Mouse (Mus musculus) intestine, embryonic 16.5 days (tissue): ENCODE results near the gene Nsd1. TPM values are rescaled to one million over a fixed set of nuclear protein-coding genes. Genes with fewer than 3 reads are reported as not detected.

Experiments used
- ATAC-seq: fragments of 200-750 bp; cut with Nextera tagmentation; 2 replicates; pipeline ENCODE4 v1.8.0; 2017; ENCODE audit warnings: moderate TSS enrichment, moderate library complexity
- H3K27ac ChIP-seq: fragments of 300-500 bp; sonication (generic); 2 replicates; pipeline ENCODE4 v1.5.1; 2014; ENCODE audit warnings: mild to moderate bottlenecking, low read length
- H3K27me3 ChIP-seq: fragments of 300-500 bp; sonication (generic); replicated peaks from 2 replicates; pipeline ENCODE4 v1.6.1; 2014; ENCODE audit warnings: low read length, control low read depth, mixed read lengths; ENCODE audit not compliant: control insufficient read depth, insufficient read depth
- H3K36me3 ChIP-seq: fragments of 300-500 bp; sonication (generic); 2 replicates; pipeline ENCODE4 v1.6.1; 2014; ENCODE audit warnings: low read length, control low read depth; ENCODE audit not compliant: control insufficient read depth, insufficient read depth
- H3K4me1 ChIP-seq: fragments of 300-500 bp; sonication (generic); 2 replicates; pipeline ENCODE4 v1.6.1; 2014; ENCODE audit warnings: low read length, control low read depth, mixed read lengths; ENCODE audit not compliant: control insufficient read depth, insufficient read depth
- H3K4me2 ChIP-seq: fragments of 300-500 bp; sonication (generic); 2 replicates; pipeline ENCODE4 v1.6.1; 2014; ENCODE audit warnings: low read depth, low read length, control low read depth
- H3K4me3 ChIP-seq: fragments of 300-500 bp; sonication (generic); 2 replicates; pipeline ENCODE4 v1.5.1; 2014; ENCODE audit warnings: mild to moderate bottlenecking, low read length
- H3K9ac ChIP-seq: fragments of 300-500 bp; sonication (generic); 2 replicates; pipeline ENCODE4 v1.6.1; 2014; ENCODE audit warnings: low read depth, low read length
- H3K9me3 ChIP-seq: fragments of 300-500 bp; sonication (generic); 2 replicates; pipeline ENCODE4 v1.6.1; 2016; ENCODE audit warnings: low read length, control low read depth; ENCODE audit not compliant: control insufficient read depth
- WGBS: fragments of 180-500 bp; shearing (Covaris S2); extraction: QIAGEN DNeasy Blood & Tissue Kit; methylation state at CpG from one replicate; pipeline ENCODE4 v1.1.7; 2014; 5-methylcytosine and 5-hydroxymethylcytosine counted together
- polyA plus RNA-seq: library from polyadenylated mRNA; unstranded; fragments of >200 nt; fragmentation: Nextera tagmentation; extraction: Ambion mirVana; gene quantifications from 2 replicates; pipeline ENCODE4 v1.2.1, GENCODE M21; 2015

Nsd1 gene
- polyA plus RNA-seq, 1 experiment from 2014 or later, result 37.1 TPM

DNA sequence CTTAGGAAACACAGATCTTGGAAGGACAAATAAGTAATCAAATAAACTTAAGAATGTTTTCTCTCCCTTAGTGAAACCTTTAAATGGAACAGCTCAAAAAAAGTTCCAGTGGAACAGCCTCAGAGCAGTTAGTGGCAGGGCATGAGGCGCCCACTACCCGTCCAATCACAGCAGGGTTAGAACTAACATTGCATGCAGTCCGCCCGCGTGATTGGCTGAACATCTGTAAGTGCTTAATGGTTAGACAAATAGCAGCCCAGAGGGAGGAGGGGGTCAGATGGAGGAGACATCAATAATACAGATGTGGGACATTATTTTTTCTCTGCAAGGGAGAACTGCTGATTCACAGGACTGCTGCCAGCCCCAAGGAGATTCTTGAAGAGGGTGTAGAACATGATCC is 67.6 kb downstream of the Nsd1 start:
- Histone ChIP-seq H3K9ac (no peak overlapping the region), H3K27me3 (no peaks in the 10 kb centered on the region), H3K27ac (no peak overlapping the region), H3K9me3 (no peaks in the 10 kb centered on the region), H3K4me3 (no peak overlapping the region), H3K36me3 (peaks cover 6% of the 10 kb centered on the region; the same call in 1 of the 2 replicates), H3K4me2 (no peak overlapping the region), H3K4me1 (no peaks in the 10 kb centered on the region)
- ATAC-seq, result no peak
- WGBS, result 85% methylated on average over 5 of the region's 5 CpGs

DNA sequence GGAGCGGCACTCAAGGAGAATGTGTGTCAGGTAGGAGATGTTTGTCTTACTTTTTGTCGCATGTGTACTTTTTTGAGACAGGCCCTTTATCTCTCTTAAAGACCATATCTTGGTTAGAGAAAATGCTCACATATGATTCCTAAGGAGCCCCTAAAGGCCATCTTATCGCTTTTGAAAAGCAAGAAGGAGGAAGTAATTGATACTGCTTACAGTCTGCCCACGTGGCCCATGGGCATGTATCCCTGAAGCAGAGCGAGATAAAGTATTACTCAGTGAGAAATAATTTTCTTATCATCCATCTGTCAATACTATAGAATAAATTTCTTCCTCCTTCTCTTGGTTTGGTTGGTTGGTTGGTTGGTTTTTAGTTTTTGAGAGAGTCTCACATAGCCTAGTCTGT is 68.1 kb downstream of the Nsd1 start:
- Histone ChIP-seq H3K9me3 (no peaks in the 10 kb centered on the region), H3K4me2 (no peak overlapping the region), H3K27me3 (no peaks in the 10 kb centered on the region), H3K36me3 (peaks cover 6% of the 10 kb centered on the region; the same call in 1 of the 2 replicates), H3K4me1 (no peaks in the 10 kb centered on the region), H3K27ac (no peak overlapping the region), H3K4me3 (no peak overlapping the region), H3K9ac (no peak overlapping the region)
- ATAC-seq, result no peak
- 80% methylated on average over 5 of the region's 5 CpGs for WGBS

DNA sequence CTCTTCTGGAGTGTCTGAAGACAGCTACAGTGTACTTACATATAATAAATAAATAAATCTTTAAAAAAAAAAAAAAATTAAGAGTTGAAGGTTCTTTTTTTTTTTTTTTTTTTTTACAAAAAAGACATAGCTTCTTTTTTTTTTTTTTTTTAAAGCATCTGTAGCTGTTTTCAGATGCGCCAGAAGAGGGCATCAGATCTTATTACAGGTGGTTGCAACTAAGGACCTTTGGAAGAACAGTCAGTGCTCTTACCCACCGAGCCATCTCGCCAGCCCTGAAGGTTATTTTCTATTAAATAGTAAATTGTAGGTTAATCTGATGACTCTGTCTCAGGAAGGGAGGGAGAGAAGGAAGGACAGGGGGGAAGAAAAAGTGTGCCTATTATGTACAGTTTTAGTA is 79.3 kb downstream of the Nsd1 start:
- Histone ChIP-seq H3K27me3 (no peaks in the 10 kb centered on the region), H3K27ac (no peak overlapping the region), H3K9me3 (no peaks in the 10 kb centered on the region), H3K4me3 (no peak overlapping the region), H3K9ac (no peak overlapping the region), H3K36me3 (peaks cover 16% of the 10 kb centered on the region), H3K4me2 (no peak overlapping the region), H3K4me1 (no peaks in the 10 kb centered on the region)
- 77% methylated on average over 3 of the region's 3 CpGs for WGBS
- no peak for ATAC-seq

DNA sequence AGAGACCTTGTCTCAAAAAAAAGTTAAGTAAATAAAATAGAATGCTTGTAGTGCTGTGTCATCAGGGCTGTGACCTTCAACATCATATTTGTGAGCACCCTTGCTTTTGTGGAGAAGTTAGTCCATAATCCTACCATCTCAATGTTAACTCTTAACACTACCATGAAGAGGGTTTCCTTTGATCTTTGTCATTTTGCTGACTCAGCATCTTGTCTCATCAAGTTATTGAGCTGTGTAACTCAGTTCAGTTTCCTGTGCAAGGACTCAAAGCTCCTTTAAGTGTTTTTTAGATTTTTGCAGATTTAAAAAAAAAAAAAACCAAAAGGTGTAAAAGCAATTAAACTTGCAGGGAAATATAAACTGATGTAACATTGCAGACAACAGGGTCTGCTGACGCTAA is 87.2 kb downstream of the Nsd1 start:
- 95% methylated on average over 1 of the region's 1 CpGs for WGBS
- Histone ChIP-seq H3K4me1 (no peaks in the 10 kb centered on the region), H3K36me3 (peaks cover 14% of the 10 kb centered on the region), H3K27ac (no peak overlapping the region), H3K27me3 (no peaks in the 10 kb centered on the region), H3K4me3 (no peak overlapping the region), H3K9me3 (no peaks in the 10 kb centered on the region), H3K4me2 (no peak overlapping the region), H3K9ac (no peak overlapping the region)
- no peak for ATAC-seq

DNA sequence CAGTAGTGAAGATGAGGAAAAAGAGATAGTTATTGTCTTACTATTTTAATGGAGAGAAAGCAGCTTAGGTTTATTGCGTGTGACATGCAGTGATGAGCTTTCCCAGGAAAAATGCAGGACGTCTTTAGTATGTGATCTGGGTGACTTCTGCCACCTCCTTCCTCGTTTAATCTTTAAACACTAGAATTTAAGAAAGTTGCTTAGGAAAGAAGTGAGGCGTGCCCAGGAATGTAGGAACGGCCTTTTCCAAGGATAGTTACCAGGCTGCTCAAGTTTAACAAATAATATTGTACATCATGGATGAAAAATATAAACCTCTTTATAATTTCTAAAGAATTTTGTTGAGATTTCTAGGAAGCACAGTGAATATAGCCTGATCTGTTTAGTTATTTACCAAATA is 91.3 kb downstream of the Nsd1 start:
- no peak for ATAC-seq
- Histone ChIP-seq H3K4me3 (no peak overlapping the region), H3K9me3 (no peaks in the 10 kb centered on the region), H3K27ac (no peak overlapping the region), H3K9ac (no peak overlapping the region), H3K36me3 (peaks cover 22% of the 10 kb centered on the region), H3K27me3 (no peaks in the 10 kb centered on the region), H3K4me1 (no peaks in the 10 kb centered on the region), H3K4me2 (no peak overlapping the region)
- 79% methylated on average over 5 of the region's 5 CpGs for WGBS

DNA sequence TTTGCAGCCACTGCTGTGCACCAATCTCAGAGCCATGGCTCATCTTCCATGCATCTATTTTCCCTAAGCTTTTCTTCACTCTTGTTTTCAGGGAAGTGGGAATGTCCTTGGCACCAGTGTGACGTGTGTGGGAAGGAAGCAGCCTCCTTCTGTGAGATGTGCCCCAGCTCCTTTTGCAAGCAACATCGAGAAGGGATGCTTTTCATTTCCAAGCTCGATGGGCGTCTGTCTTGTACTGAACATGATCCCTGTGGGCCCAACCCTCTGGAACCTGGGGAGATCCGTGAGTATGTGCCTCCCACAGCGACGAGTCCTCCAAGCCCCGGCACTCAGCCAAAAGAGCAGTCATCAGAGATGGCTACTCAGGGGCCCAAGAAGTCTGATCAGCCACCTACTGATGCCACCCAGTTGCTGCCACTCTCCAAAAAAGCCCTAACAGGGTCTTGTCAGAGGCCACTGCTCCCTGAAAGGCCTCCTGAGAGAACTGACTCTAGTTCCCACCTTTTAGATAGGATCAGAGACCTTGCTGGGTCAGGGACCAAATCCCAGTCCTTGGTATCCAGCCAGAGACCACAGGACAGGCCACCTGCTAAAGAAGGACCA is 102.5 kb downstream of the Nsd1 start:
- 90% methylated on average over 8 of the region's 8 CpGs for WGBS
- Histone ChIP-seq H3K4me3 (no peak overlapping the region), H3K9me3 (no peaks in the 10 kb centered on the region), H3K27me3 (no peaks in the 10 kb centered on the region), H3K36me3 (peaks cover 26% of the 10 kb centered on the region), H3K4me1 (no peaks in the 10 kb centered on the region), H3K9ac (no peak overlapping the region), H3K27ac (no peak overlapping the region), H3K4me2 (no peak overlapping the region)
- ATAC-seq, result no peak

DNA sequence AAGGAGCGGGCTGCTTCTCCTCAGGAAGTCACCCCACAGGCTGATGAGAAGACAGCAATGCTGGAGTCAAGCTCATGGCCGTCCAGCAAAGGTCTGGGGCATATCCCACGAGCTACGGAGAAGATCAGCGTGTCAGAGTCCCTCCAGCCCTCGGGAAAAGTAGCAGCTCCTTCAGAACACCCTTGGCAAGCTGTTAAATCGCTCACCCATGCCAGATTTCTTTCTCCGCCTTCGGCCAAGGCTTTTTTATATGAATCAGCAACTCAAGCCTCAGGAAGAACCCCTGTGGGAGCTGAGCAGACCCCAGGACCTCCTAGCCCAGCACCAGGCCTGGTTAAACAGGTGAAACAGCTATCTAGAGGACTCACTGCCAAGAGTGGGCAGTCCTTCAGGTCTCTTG is 103.5 kb downstream of the Nsd1 start:
- ATAC-seq, result no peak
- Histone ChIP-seq H3K9me3 (no peaks in the 10 kb centered on the region), H3K9ac (no peak overlapping the region), H3K4me3 (no peak overlapping the region), H3K36me3 (peaks cover 22% of the 10 kb centered on the region), H3K4me2 (no peak overlapping the region), H3K27ac (no peak overlapping the region), H3K4me1 (no peaks in the 10 kb centered on the region), H3K27me3 (no peaks in the 10 kb centered on the region)
- 86% methylated on average over 9 of the region's 9 CpGs for WGBS

DNA sequence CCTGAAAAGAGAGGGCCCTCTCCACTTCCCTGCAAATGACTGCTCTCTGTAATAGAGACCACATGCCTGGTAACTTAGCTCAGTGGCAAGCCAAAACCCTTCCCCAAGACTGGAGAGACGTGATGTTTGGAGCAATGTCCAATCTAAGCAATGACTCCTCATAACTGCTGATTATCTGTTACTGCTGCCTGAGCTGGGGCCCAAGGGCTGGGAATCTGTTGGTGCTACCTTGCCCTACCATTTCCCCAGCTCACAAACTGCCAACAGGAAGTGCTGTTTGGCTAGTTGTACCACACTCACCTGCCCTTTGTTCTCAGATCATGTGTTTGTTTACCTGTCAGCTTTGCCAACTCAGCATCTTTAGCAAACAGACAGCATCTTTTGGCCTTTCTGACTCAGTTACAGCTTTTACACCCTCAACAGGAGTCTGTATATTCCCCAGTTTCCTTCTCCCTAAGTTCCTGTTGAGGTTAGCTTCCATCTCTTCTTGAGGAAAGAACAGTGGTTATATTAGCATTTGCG is 105.4 kb downstream of the Nsd1 start:
- ATAC-seq, result peak; percentile 82
- 75% methylated on average over 2 of the region's 2 CpGs for WGBS
- Histone ChIP-seq H3K9me3 (no peaks in the 10 kb centered on the region), H3K27me3 (no peaks in the 10 kb centered on the region), H3K4me2 (no peak overlapping the region), H3K9ac (no peak overlapping the region), H3K36me3 (peaks cover 25% of the 10 kb centered on the region), H3K4me1 (peaks cover 3% of the 10 kb centered on the region; the same call in 1 of the 2 replicates), H3K4me3 (no peak overlapping the region), H3K27ac (peak overlapping the region; percentile 64)

DNA sequence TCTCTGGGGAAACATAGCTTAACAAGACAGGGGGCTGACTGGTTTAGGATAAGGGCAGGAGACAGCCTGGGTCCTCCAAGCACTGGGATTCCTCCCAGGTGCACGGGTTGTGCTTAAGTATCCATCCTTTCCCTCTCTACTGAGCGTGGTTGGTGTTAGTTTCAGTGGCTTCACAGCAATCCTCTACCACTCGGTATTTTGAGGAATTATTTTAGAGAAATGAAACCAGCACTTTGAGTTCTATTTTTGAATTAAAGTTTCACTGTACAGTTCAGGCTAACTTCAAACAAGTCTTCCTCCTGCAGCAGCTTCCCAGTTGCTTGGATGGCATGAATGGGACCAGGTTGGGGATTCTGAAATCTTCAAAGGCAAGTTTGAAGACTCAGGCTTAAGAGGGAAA is 108.8 kb downstream of the Nsd1 start:
- Histone ChIP-seq H3K27ac (no peak overlapping the region), H3K4me3 (no peak overlapping the region), H3K27me3 (no peaks in the 10 kb centered on the region), H3K36me3 (peaks cover 15% of the 10 kb centered on the region), H3K4me2 (no peak overlapping the region), H3K9ac (no peak overlapping the region), H3K9me3 (no peaks in the 10 kb centered on the region), H3K4me1 (peaks cover 18% of the 10 kb centered on the region)
- ATAC-seq, result no peak
- WGBS, result 83% methylated on average over 3 of the region's 3 CpGs
